Mouse (Mus musculus) liver, embryonic 11.5 days (tissue): ENCODE measurements around the gene Tmtc4. TPM values are rescaled to one million over a fixed set of nuclear protein-coding genes. Genes with fewer than 3 reads are reported as not detected.

Source experiments
- ATAC-seq: fragments of 200-750 bp; cut with Nextera tagmentation; replicated peaks from 2 replicates; pipeline ENCODE4 v1.8.0; 2017; ENCODE audit warnings: moderate number of reproducible peaks, mild to moderate bottlenecking, moderate TSS enrichment, moderate library complexity; ENCODE audit not compliant: low FRiP score
- DNase-seq: peaks from one replicate; pipeline ENCODE4 v3.0.0-alpha.2; 2017; ENCODE audit warnings: low spot score
- H3K27ac ChIP-seq: fragments of 300-500 bp; sonication (generic); 2 replicates; pipeline ENCODE4 v1.5.1; 2014; ENCODE audit warnings: mild to moderate bottlenecking, low read depth, low read length, control low read depth
- H3K27me3 ChIP-seq: fragments of 300-500 bp; sonication (generic); replicated peaks from 2 replicates; pipeline ENCODE4 v1.6.1; 2014; ENCODE audit warnings: low read length, mixed read lengths; ENCODE audit not compliant: control insufficient read depth, insufficient read depth
- H3K36me3 ChIP-seq: fragments of 300-500 bp; sonication (generic); 2 replicates; pipeline ENCODE4 v1.6.1; 2014; ENCODE audit warnings: mild to moderate bottlenecking, low read length, moderate library complexity, mixed read lengths; ENCODE audit not compliant: control insufficient read depth, insufficient read depth
- H3K4me1 ChIP-seq: fragments of 300-500 bp; sonication (generic); replicated peaks from 2 replicates; pipeline ENCODE4 v1.6.1; 2014; ENCODE audit warnings: low read length, mixed read lengths; ENCODE audit not compliant: control insufficient read depth, insufficient read depth
- H3K4me2 ChIP-seq: fragments of 300-500 bp; sonication (generic); 2 replicates; pipeline ENCODE4 v1.6.1; 2014; ENCODE audit warnings: mild to moderate bottlenecking, control low read depth, moderate library complexity
- H3K4me3 ChIP-seq: fragments of 300-500 bp; sonication (generic); 2 replicates; pipeline ENCODE4 v1.5.1; 2014; ENCODE audit warnings: low read depth, low read length, control low read depth
- H3K9ac ChIP-seq: fragments of 300-500 bp; sonication (generic); 2 replicates; pipeline ENCODE4 v1.6.1; 2014; ENCODE audit warnings: low read depth, low read length, control low read depth
- H3K9me3 ChIP-seq: fragments of 300-500 bp; sonication (generic); 2 replicates; pipeline ENCODE4 v1.6.1; 2016; ENCODE audit warnings: low read length, inconsistent platforms, mixed read lengths; ENCODE audit not compliant: control insufficient read depth
- WGBS: fragments of 180-500 bp; shearing (Covaris S2); extraction: QIAGEN DNeasy Blood & Tissue Kit; methylation state at CpG from one replicate; pipeline ENCODE4 v1.1.7; 2014; 5-methylcytosine and 5-hydroxymethylcytosine counted together
- polyA plus RNA-seq: library from polyadenylated mRNA; unstranded; fragments of >200 nt; fragmentation: Nextera tagmentation; extraction: Ambion mirVana; gene quantifications from 2 replicates; pipeline ENCODE4 v1.2.1, GENCODE M21; 2014

Tmtc4 gene
- 8.3 and 9.8 TPM in 2 replicates for polyA plus RNA-seq

GRCm38 (mm10) chr14:122983226-122984215 is at the start of gene Tmtc4:
TSS of gene Tmtc4 (minus strand) at chr14:122984035.
- Histone ChIP-seq H3K4me3 (peak within 1 kb of the TSS; percentile 67), H3K27ac (peak within 1 kb of the TSS; percentile 56), H3K4me1 (no peaks in the 10 kb centered on the region; the same call in 1 of the 2 replicates), H3K9ac (peak within 1 kb of the TSS; percentile 74), H3K9me3 (no peaks in the 10 kb centered on the region), H3K36me3 (no peaks in the 10 kb centered on the region), H3K27me3 (no peaks in the 10 kb centered on the region; the same call in 1 of the 2 replicates), H3K4me2 (peak within 1 kb of the TSS; percentile 96)
- ATAC-seq (peak; percentile 97), DNase-seq (peak; percentile 86)
- WGBS, result 2% methylated on average over 44 of the region's 54 CpGs

DNA sequence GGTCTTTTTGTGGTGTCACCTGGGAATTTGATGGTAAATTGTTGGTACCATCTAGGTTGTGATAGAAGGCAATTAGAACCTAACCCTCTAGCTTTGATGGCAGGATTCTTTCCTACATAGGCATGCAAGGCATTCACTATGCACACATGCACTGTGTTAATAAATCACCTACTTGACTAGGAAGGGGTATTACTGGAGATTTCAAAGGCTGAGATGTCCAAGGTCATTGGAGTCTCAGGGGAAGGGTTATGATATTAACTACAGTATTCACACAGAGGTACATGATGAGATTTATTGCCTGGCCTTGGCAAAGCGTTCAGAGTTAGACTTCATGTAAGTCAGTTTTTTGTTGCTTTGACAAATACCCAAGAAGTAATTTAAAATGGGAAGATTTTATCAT is 48.6 kb upstream of the Tmtc4 start:
- Histone ChIP-seq H3K4me1 (no peaks in the 10 kb centered on the region), H3K4me2 (no peak overlapping the region), H3K4me3 (no peak overlapping the region), H3K27ac (no peak overlapping the region), H3K27me3 (no peaks in the 10 kb centered on the region), H3K9me3 (0 out of 2 replicates have a peak, but pooled peaks cover 2% of the 10 kb centered on the region), H3K36me3 (no peaks in the 10 kb centered on the region), H3K9ac (no peak overlapping the region)
- DNase-seq, result no peak
- 71% methylated on average over 1 of the region's 1 CpGs for WGBS
- no peak for ATAC-seq

DNA sequence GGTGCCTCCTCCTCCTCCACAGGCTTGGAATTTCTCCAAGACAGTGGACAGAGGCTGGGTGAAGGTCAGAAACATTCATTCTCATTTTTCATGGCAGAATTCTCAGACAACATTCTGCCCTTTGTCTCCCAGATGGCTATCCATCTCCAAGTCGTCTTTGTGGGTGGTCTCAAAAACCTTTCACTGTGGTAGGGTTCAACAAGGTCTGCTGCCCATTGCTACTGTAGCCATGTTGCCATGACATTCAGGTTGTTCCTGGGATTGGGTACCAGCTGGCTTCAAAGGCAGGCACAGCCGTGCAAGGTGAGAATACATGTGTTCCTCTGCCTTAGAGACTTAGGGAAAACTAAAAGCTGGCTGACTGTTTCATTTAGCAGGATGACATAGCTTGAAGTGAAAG is 44.0 kb upstream of the Tmtc4 start:
- WGBS, result 52% methylated on average over 2 of the region's 2 CpGs
- 0 out of 2 replicates have a peak, but pooled peaks cover 2% of the 10 kb centered on the region for H3K9me3 ChIP-seq
- DNase-seq, result no peak

DNA sequence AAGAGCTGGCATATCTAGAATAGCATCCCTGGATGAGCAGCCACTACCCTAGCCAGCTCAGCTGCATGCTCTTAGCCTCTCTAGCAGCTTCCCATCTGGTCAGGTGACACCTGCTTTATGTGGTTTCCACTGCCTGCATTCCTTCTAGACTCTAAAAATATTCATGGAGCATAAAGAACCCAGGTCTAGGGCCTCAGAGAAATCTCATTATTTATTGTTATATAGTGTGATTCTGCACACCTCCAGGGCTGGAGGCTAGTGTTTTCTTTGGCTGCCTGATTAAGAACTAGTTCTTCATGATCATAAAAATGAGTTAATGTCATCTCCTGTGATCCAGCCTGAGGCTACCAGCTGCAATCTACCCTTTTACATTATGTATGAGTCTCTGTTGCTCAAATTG is 39.1 kb upstream of the Tmtc4 start:
- H3K9me3 ChIP-seq, result no peaks in the 10 kb centered on the region
- H3K27me3 ChIP-seq, result no peaks in the 10 kb centered on the region
- no peak overlapping the region for H3K4me2 ChIP-seq
- no peak overlapping the region for H3K27ac ChIP-seq
- no peak for DNase-seq
- no peaks in the 10 kb centered on the region for H3K36me3 ChIP-seq
- H3K4me3 ChIP-seq, result no peak overlapping the region
- no peaks in the 10 kb centered on the region for H3K4me1 ChIP-seq
- H3K9ac ChIP-seq, result no peak overlapping the region
- no peak for ATAC-seq

More for the DNA sequence above, 44.0 kb upstream of the Tmtc4 start:
- no peak overlapping the region for H3K27ac ChIP-seq
- no peak for ATAC-seq
- H3K36me3 ChIP-seq, result no peaks in the 10 kb centered on the region
- no peak overlapping the region for H3K4me2 ChIP-seq
- H3K9ac ChIP-seq, result no peak overlapping the region
- no peak overlapping the region for H3K4me3 ChIP-seq
- H3K27me3 ChIP-seq, result no peaks in the 10 kb centered on the region
- H3K4me1 ChIP-seq, result no peaks in the 10 kb centered on the region

DNA sequence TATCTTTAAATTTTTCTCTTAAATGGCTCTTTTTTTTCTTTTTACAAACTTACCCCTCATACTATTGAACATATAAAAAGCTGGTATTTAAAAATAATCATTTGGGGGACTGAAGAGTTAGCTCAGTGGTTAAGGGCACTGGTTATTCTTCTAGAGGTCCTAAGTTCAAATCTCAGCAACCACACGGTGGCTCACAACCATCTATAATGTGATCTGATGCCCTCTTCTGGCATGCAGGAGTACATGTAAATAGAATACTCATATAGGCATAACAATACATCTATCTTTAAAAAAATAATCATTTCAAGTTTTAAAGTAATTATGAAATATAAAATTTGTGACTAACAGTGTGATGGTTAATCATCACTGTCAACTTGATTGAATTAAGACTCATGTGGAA is 32.5 kb upstream of the Tmtc4 start:
- H3K4me1 ChIP-seq, result no peaks in the 10 kb centered on the region
- no peak for ATAC-seq

DNA sequence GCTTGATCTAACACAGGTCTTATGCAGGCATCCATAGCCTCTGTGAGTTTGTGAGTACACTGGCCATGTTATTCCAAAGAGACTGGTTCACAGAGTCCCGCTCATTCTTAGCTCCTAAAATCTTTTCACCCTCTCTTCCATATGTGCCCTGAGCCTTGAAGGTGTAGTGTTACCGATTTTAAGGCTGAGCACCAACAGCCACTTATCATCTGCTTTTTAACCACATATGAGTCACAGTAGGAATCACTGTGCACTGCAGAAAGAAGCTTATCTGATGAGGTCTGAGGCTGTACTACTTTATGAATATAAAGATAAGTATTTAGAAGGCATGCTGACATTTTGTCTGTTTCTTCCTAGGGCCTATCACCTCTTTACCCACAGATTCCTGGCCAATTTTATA is 31.9 kb upstream of the Tmtc4 start:
- no peak overlapping the region for H3K27ac ChIP-seq
- H3K27me3 ChIP-seq, result no peaks in the 10 kb centered on the region
- H3K4me1 ChIP-seq, result no peaks in the 10 kb centered on the region
- no peak overlapping the region for H3K9ac ChIP-seq
- no peak for DNase-seq
- no peak overlapping the region for H3K4me2 ChIP-seq
- WGBS, result 62% methylated on average over 2 of the region's 2 CpGs
- ATAC-seq, result no peak
- no peaks in the 10 kb centered on the region for H3K9me3 ChIP-seq
- no peak overlapping the region for H3K4me3 ChIP-seq
- H3K36me3 ChIP-seq, result no peaks in the 10 kb centered on the region

More for the DNA sequence above, 32.5 kb upstream of the Tmtc4 start:
- H3K4me3 ChIP-seq, result no peak overlapping the region
- H3K4me2 ChIP-seq, result no peak overlapping the region
- H3K36me3 ChIP-seq, result no peaks in the 10 kb centered on the region
- no peaks in the 10 kb centered on the region for H3K27me3 ChIP-seq
- H3K27ac ChIP-seq, result no peak overlapping the region
- no peaks in the 10 kb centered on the region for H3K9me3 ChIP-seq
- no peak for DNase-seq
- WGBS, result 69% methylated on average over 1 of the region's 1 CpGs
- no peak overlapping the region for H3K9ac ChIP-seq

DNA sequence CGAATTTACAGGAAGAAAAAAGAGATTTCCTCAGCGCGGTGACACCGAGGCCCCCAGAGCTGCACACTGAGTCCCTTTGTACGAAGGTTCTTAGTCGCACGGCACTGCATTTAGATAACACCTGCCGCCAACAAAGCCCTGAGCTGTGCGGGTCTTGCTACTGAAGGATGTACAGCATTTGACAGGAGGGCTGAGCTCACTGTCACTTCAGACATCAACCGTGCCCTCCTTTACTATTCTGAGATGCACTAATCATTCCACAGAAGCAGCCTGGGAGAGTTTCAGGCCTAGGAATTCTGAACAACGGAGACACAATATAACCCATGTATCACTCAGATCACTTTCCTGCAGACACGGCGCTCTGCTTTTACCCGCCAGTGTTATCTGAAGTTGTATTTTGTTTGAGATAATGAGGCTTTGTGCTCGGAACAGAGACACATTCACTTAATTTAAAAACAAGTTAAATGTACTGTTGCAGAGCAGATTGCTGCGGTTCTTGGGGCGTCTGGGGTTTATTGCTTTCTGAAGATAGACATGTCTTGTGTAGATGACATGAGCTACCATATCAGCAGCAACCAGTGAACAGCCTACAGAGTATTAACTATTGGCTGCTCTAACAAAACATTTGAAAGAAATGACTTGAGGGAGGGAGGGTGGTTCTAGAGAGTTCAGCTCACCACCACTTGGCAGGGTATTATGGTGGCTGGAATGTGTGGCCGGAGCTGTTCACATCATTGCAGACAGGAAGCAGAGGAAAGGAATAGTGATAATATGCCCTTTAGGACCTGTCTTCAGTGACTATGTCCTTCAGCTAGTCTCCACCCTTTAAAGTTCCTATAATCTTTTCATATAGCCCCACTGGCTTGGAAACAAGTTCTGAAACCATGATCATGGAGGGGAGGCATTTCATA is 25.5 kb upstream of the Tmtc4 start:
- ATAC-seq (peak; percentile 26; the same call in 1 of the 2 replicates), DNase-seq (no peak)
- Histone ChIP-seq H3K4me2 (no peak overlapping the region), H3K27me3 (no peaks in the 10 kb centered on the region), H3K9ac (no peak overlapping the region), H3K36me3 (no peaks in the 10 kb centered on the region), H3K4me1 (no peaks in the 10 kb centered on the region), H3K9me3 (no peaks in the 10 kb centered on the region), H3K27ac (no peak overlapping the region), H3K4me3 (no peak overlapping the region)
- 56% methylated on average over 18 of the region's 18 CpGs for WGBS

- no peak overlapping the region for H3K9ac ChIP-seq
- no peaks in the 10 kb centered on the region for H3K36me3 ChIP-seq
- H3K4me3 ChIP-seq, result no peak overlapping the region
- H3K27me3 ChIP-seq, result no peaks in the 10 kb centered on the region
- no peak overlapping the region for H3K27ac ChIP-seq
- H3K9me3 ChIP-seq, result no peaks in the 10 kb centered on the region
- H3K4me1 ChIP-seq, result no peaks in the 10 kb centered on the region
- H3K4me2 ChIP-seq, result no peak overlapping the region
- WGBS, result 72% methylated on average over 2 of the region's 2 CpGs
- DNase-seq (no peak), ATAC-seq (no peak)
These were observed 24.8 kb upstream of the Tmtc4 start for GRCm38 (mm10) chr14:123008672-123009071.
